Mouse (Mus musculus) embryonic fibroblast, embryonic 13.5 days (primary cell): ENCODE results near the gene Plekhh3.

Experiments used
- CTCF ChIP-seq: IDR thresholded peaks from 2 replicates; pipeline ENCODE4 v1.5.1; 2011; ENCODE audit warnings: mild to moderate bottlenecking, control low read depth, low read length, moderate library complexity, borderline replicate concordance; ENCODE audit not compliant: insufficient read depth
- POLR2A ChIP-seq: IDR thresholded peaks from 2 replicates; pipeline ENCODE4 v1.6.1; 2011; ENCODE audit warnings: low read depth, mild to moderate bottlenecking, control low read depth, low read length, moderate library complexity

- no peak for TF ChIP-seq CTCF
- TF ChIP-seq POLR2A = no peak
These were observed 3.2 kb upstream of the Plekhh3 start for GRCm38 (mm10) chr11:101174389-101174745.
